7 mouse cellular contexts compared by ENCODE assay signal in genomic region chr10:81036988-81037580, GRCm38 (mm10). TPM values are rescaled to one million over a fixed set of nuclear protein-coding genes. Genes with fewer than 3 reads are reported as not detected.
DNase-seq lines count a peak whose midpoint lies in the region; ATAC-seq lines count a peak whose summit lies in the region.

Gene Slc39a3 (minus strand): TSS chr10:81037426.

- no peaks in the 10 kb centered on the region for H3K9me3 ChIP-seq in intestine, embryonic 16.5 days (ENCODE audit: control insufficient read depth, low read length)
- no peaks in the 10 kb centered on the region for H3K9me3 ChIP-seq in midbrain, embryonic 11.5 days (ENCODE audit: control insufficient read depth, low read length)

- ATAC-seq in intestine, embryonic 16.5 days = peak; percentile 99
- peak; percentile 99 for ATAC-seq in midbrain, embryonic 11.5 days (ENCODE audit: low FRiP score)

- H3K9ac ChIP-seq in intestine, embryonic 16.5 days (ENCODE audit: low read depth, low read length) = peak within 1 kb of the TSS; percentile 82
- H3K9ac ChIP-seq in midbrain, embryonic 11.5 days (ENCODE audit: low read length) = peak within 1 kb of the TSS; percentile 76

- WGBS in intestine, embryonic 16.5 days = under 1% methylated on average over 35 of the region's 35 CpGs
- under 1% methylated on average over 35 of the region's 35 CpGs for WGBS in midbrain, embryonic 11.5 days

- H3K4me1 ChIP-seq in intestine, embryonic 16.5 days (ENCODE audit: control insufficient read depth, insufficient read depth, low read length) = no peaks in the 10 kb centered on the region; the same call in 1 of the 2 replicates
- no peaks in the 10 kb centered on the region for H3K4me1 ChIP-seq in midbrain, embryonic 11.5 days (ENCODE audit: control insufficient read depth, insufficient read depth, low read length)

- peak within 1 kb of the TSS; percentile 10; the same call in 1 of the 2 replicates for H3K27ac ChIP-seq in intestine, embryonic 16.5 days (ENCODE audit: low read length)
- H3K27ac ChIP-seq in midbrain, embryonic 11.5 days (ENCODE audit: low read depth, low read length) = peak within 1 kb of the TSS; percentile 41; the same call in 1 of the 2 replicates

- intact Hi-C loops in left cerebral cortex, postnatal 36 days (cut with DNase I) = no loop called here

- peak; percentile 97 for DNase-seq in adrenal gland, adult 8-10 months
- peak; percentile 99 for DNase-seq in embryo, embryonic 9.5 days (ENCODE audit: extremely low spot score)
- peak; percentile 93 to 98 for DNase-seq in gastrocnemius, postnatal 4 days (ENCODE audit: low spot score in 2 of 2)
- DNase-seq in left cerebral cortex, postnatal 36 days (ENCODE audit: low spot score in 2 of 2) = peak; percentile 98 to 99
- peak; percentile 100 for DNase-seq in midbrain, embryonic 11.5 days (ENCODE audit: low spot score, missing footprints)
- peak; percentile 98 for DNase-seq in skeletal muscle tissue, adult 2 months (ENCODE audit: low read depth, low spot score)

- no peaks in the 10 kb centered on the region for H3K27me3 ChIP-seq in intestine, embryonic 16.5 days (replicated peaks; ENCODE audit: control insufficient read depth, insufficient read depth, low read length)
- no peaks in the 10 kb centered on the region for H3K27me3 ChIP-seq in midbrain, embryonic 11.5 days (ENCODE audit: control insufficient read depth, insufficient read depth, low read length)

- 0 out of 2 replicates have a peak, but pooled peaks cover 5% of the 10 kb centered on the region for H3K36me3 ChIP-seq in intestine, embryonic 16.5 days (ENCODE audit: control insufficient read depth, insufficient read depth, low read length)
- H3K36me3 ChIP-seq in midbrain, embryonic 11.5 days (ENCODE audit: control insufficient read depth, insufficient read depth, low read length) = no peaks in the 10 kb centered on the region

- H3K4me3 ChIP-seq in intestine, embryonic 16.5 days (ENCODE audit: low read length) = peak within 1 kb of the TSS; percentile 75
- H3K4me3 ChIP-seq in midbrain, embryonic 11.5 days (ENCODE audit: low read depth, low read length) = peak within 1 kb of the TSS; percentile 68

- peak within 1 kb of the TSS; percentile 77 for H3K4me2 ChIP-seq in intestine, embryonic 16.5 days (ENCODE audit: low read depth, low read length)
- H3K4me2 ChIP-seq in midbrain, embryonic 11.5 days = peak within 1 kb of the TSS; percentile 54

RNA-seq across cellular contexts. Expression of gene Slc39a3, which starts in this region (rescaled TPM):
- total RNA-seq in adrenal gland, adult 8-10 months (2022) = 10 to 100 TPM; 50.7 to 86.9 (median 66.5) TPM
- 10 to 100 TPM; 11.2 to 11.9 TPM for total RNA-seq in gastrocnemius, postnatal 4 days (2021)
- 18.1 and 18.9 TPM in 2 replicates for polyA plus RNA-seq in intestine, embryonic 16.5 days (2015; fragmentation: Nextera tagmentation; extraction: Ambion mirVana)
- 10 to 100 TPM; 66.9 to 74.2 TPM for total RNA-seq in left cerebral cortex, postnatal 36 days (2021)
- polyA plus RNA-seq in midbrain, embryonic 11.5 days (2014; fragmentation: Nextera tagmentation; extraction: Ambion mirVana) = 9.1 and 10.1 TPM in 2 replicates

Comparison
In these comparisons a context has a peak if more than half of its experiments do, and no peak if none do; other contexts are left out.
1. Peak in every context shown above with its lines: DNase-seq, ATAC-seq, H3K4me3 ChIP-seq and H3K27ac ChIP-seq.